Mouse (Mus musculus): Measurements from ENCODE around the gene Tmigd3.

The Tmigd3 gene

DNA sequence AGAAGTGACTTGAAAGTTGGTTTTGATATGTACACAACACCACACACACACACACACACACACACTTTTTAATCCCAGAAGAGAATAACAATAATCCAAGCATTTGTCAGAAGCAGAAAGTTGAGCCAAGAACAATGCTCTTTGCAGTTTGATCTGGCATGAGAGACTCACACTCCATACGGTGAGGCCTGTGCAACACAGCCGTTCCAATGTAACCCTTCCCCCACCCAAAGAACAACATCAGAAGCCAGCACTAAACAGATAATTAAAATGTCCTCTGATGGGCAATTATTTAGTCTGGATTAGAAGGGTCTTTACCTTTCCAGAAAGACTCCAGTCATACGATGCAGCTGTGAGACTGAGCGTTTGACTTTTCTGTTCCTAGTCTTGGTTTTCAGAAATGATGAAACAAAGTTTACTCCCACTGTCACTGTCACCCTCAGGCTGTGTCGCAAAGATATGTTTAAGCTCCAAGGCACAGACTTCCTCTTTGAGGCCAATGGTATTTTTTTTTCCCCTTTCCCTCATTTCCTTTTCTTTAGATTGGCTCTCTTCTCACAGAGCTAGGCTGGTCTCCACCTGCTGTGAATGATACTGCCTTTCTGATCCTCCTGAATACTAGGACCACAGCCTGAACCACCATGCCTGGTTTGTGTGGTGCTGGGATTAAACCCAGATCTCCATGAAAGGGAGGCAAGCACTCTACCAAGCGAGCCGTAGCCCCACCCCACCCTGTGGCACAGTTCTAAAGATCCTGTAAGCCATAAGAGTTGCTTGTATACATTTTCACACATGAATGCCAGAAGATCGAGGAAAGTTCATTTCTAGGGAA lies 61.8 kb downstream of the Tmigd3 start, which contains the start of gene I830077J02Rik:
I830077J02Rik (minus strand) TSS at position 425 of the 832 bp plus-strand sequence.
- DNase-seq (ENCODE audit: low spot score), result no peak

GRCm38 (mm10) chr3:105933926-105934325 lies 63.2 kb downstream of the Tmigd3 start:
- no peak for DNase-seq (ENCODE audit: low spot score)

DNA sequence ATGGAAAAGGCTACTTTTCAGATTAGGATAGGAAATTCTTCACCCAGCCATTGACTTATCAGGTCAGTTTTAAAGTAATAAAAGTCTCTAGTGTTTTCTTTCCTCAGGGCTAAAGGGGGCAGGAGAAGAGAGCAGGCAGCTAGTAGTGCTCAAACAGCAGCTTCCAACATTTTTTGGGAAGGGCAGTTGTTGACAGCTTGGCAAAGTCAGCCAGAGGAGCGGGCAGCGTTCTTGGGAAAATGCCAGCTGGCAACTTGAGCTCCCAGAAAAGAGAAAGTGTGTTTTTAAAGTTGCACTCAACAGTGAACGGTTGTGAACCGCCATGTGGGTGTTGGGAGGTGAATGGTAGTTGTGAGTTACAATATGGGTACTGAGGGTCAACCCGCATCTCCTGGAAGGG lies 64.3 kb downstream of the Tmigd3 start:
- no peak for DNase-seq (ENCODE audit: low spot score)

DNA sequence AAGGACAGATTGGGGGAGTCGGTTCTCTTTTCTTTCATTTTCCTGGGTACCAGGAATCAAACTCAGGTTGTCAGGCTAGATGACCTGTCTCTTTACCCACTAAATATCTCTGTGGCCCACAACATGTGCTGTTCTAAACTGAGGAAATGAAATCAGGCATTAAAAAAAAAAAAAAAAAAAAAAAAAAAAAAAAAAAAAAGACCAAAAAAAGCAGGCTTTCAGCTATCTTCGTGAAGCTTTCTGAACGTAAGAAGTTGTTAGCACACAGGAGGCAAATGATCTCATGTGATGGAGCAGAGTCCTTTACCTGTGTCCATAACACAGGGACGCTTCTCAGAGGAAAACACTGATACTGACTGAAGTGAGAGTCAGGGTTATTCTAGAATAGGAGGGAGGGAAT lies 65.4 kb downstream of the Tmigd3 start:
- DNase-seq (ENCODE audit: low spot score), result no peak

DNA sequence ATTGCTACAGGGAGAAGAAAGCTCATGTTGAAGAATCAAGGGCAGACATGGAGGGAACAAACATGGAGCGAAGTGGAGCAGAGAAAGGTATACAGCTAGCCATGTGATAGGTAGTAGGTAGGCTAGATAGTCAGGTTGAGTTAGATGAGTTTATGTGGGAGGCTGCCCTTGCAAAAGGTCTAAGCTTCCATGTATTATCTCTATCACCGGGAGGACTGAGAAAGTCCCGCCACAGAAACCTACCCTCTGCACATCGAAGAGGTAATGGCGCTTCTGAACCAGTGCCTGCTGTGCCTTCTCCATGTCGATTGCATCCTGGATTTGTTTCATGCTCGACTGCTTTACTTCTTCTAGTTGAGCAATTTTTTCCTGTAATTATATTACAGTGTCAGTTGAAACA lies 80.6 kb downstream of the Tmigd3 start:
- DNase-seq (ENCODE audit: low spot score), result no peak

- no peak for DNase-seq (ENCODE audit: low spot score)
Measured at GRCm38 (mm10) chr3:105957235-105957634, 86.5 kb downstream of the Tmigd3 start.

DNA sequence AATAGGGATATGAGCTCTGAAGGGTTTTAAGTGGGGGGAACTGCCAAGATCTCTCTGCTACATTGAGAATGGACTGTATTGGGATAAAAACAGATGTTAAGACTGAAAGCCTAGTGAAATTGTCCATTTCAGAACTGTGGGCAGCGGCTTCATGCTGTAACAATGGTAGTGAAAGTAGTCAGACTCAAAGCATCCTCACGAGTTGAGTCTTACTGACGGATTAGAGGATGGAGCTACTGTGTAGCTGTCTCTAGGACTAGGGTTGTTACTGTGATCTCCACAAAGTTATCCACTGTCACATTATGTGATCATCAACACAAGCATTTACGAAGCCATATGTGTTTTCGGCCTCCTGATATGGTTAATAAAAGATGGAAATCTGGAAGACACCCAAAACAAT lies 87.5 kb downstream of the Tmigd3 start:
- no peak for DNase-seq (ENCODE audit: low spot score)

- DNase-seq (ENCODE audit: low spot score), result peak; percentile 100
Measured at GRCm38 (mm10) chr3:105958974-105959580, 88.4 kb downstream of the Tmigd3 start, which contains the start of gene Wdr77. Gene Wdr77 (plus strand): TSS chr3:105959369.

DNA sequence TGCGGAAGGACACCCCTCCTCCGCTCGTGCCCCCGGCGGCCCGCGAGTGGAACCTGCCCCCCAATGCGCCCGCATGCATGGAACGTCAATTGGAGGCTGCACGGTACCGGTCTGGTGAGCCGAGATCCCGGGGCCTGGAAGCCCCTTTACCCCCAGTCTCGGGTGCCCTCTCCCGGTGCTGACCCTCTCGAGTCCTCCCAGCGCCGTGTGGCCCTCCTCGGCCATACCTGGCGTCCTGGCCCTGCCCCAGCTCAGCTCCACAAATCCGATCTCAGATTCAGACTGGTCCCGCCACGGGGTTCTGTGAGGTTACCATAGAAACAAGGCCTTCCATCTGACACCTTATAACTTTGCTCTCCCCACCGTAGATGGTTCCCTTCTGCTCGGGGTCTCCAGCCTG lies 88.9 kb downstream of the Tmigd3 start:
- peak; percentile 52 for DNase-seq (ENCODE audit: low spot score)

DNA sequence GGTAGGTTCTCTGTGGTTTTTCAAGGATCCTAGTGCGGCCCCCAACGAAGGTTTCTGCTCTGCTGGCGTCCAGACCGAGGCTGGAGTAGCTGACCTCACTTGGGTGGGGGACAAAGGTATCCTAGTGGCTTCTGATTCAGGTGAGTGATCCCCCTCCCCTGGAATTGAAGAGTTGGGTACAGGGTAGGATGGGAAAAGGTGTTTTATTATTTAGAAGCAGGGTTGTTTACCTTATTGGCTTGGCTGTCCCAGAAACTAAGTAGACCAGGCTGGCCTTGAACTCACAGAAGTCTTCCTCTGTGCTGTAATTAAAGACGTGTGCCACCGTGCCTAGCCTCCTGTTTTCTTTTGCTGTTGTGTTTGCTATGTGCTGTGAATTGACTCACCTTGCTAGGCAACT lies 89.3 kb downstream of the Tmigd3 start, which contains the start of gene Atp5f1:
Atp5f1 (minus strand) TSS at position 101 of the 400 bp plus-strand sequence.
- no peak for DNase-seq (ENCODE audit: low spot score)

- peak; percentile 31 for DNase-seq (ENCODE audit: low spot score)
Measured at GRCm38 (mm10) chr3:105960700-105961099, 90.0 kb downstream of the Tmigd3 start.

GRCm38 (mm10) chr3:105971831-105972446 lies 101.2 kb downstream of the Tmigd3 start:
- no peak for DNase-seq (ENCODE audit: low spot score)

- DNase-seq (ENCODE audit: low spot score), result no peak
Measured at GRCm38 (mm10) chr3:105973411-105973810, 102.7 kb downstream of the Tmigd3 start, which contains the start of gene Ovgp1. Gene Ovgp1 (plus strand): TSS chr3:105973711.

Data from embryo, embryonic 10.5 days (tissue).